Mouse (Mus musculus): ENCODE data around the gene Ccdc69.

Gene Ccdc69

GRCm38 (mm10) chr11:55033040-55033660 is 44.8 kb downstream of the Ccdc69 start, which contains the start of gene Anxa6:
Anxa6 (minus strand) TSS chr11:55033445.
- DNase-seq: peak; percentile 88 to 92

GRCm38 (mm10) chr11:55032286-55032685 is 45.6 kb downstream of the Ccdc69 start:
- DNase-seq: no peak

- no peak for DNase-seq
Observed at GRCm38 (mm10) chr11:55031991-55032280, 46.0 kb downstream of the Ccdc69 start.

- no peak for DNase-seq
Observed at GRCm38 (mm10) chr11:55031211-55031990, 46.5 kb downstream of the Ccdc69 start.

- DNase-seq: no peak
Observed at GRCm38 (mm10) chr11:55028509-55028908, 49.4 kb downstream of the Ccdc69 start.

- DNase-seq: no peak
Observed at GRCm38 (mm10) chr11:55027204-55027855, 50.6 kb downstream of the Ccdc69 start.

GRCm38 (mm10) chr11:55025896-55026295 is 52.0 kb downstream of the Ccdc69 start:
- peak; percentile 70 to 80 for DNase-seq

- DNase-seq: no peak
Observed at GRCm38 (mm10) chr11:55023583-55023982, 54.3 kb downstream of the Ccdc69 start.

- DNase-seq: peak; percentile 40 to 58
Observed at GRCm38 (mm10) chr11:55023049-55023564, 54.8 kb downstream of the Ccdc69 start.

- no peak for DNase-seq
Observed at GRCm38 (mm10) chr11:55022508-55022907, 55.4 kb downstream of the Ccdc69 start.

- no peak for DNase-seq
Observed at GRCm38 (mm10) chr11:55021859-55022258, 56.1 kb downstream of the Ccdc69 start.

GRCm38 (mm10) chr11:55021458-55021857 is 56.5 kb downstream of the Ccdc69 start:
- DNase-seq: no peak

GRCm38 (mm10) chr11:55019711-55020110 is 58.2 kb downstream of the Ccdc69 start:
- no peak for DNase-seq

GRCm38 (mm10) chr11:55018034-55018433 is 59.9 kb downstream of the Ccdc69 start:
- DNase-seq: no peak

- DNase-seq: no peak
Observed at GRCm38 (mm10) chr11:55017201-55017600, 60.7 kb downstream of the Ccdc69 start.

GRCm38 (mm10) chr11:55016758-55017157 is 61.2 kb downstream of the Ccdc69 start:
- DNase-seq: no peak

- DNase-seq: peak; percentile 70 to 86
Observed at GRCm38 (mm10) chr11:55015831-55016241, 62.1 kb downstream of the Ccdc69 start.

- DNase-seq: peak; percentile 30 to 46
Observed at GRCm38 (mm10) chr11:55015264-55015663, 62.7 kb downstream of the Ccdc69 start.

GRCm38 (mm10) chr11:55013802-55014201 is 64.1 kb downstream of the Ccdc69 start:
- DNase-seq: no peak

GRCm38 (mm10) chr11:55012551-55013521 is 65.1 kb downstream of the Ccdc69 start:
- DNase-seq: no peak

- no peak for DNase-seq
Observed at GRCm38 (mm10) chr11:55011440-55011839, 66.5 kb downstream of the Ccdc69 start.

GRCm38 (mm10) chr11:55008230-55008629 is 69.7 kb downstream of the Ccdc69 start:
- no peak for DNase-seq
